Mouse (Mus musculus) layer of hippocampus, postnatal 14 days (tissue): ENCODE measurements around the gene Hist1h3a. TPM values are rescaled to one million over a fixed set of nuclear protein-coding genes. Genes with fewer than 3 reads are reported as not detected.
A peak's percentile ranks its signal among the peaks of the same experiment; 100 is the strongest.
"Not testable (repeated sequence)": the region's sequence is repeated elsewhere in the genome, so short reads cannot be mapped to it uniquely, and the experiment has no call there.

Source experiments
- DNase-seq, 2 experiments: peaks; one replicate each; pipeline ENCODE4 v3.0.0; 2021 to 2022; ENCODE audit warnings: low spot score in 2 of 2, mixed read lengths in 1 of 2
- total RNA-seq, 2 experiments: library from RNA; stranded (reverse); gene quantifications; 2 replicates each; pipeline ENCODE4 v1.2.3; 2021

The Hist1h3a gene
- total RNA-seq, 2 experiments from 2014 or later = 29.8 to 47.4 TPM

- no peak for DNase-seq
These were observed 18.2 kb downstream of the Hist1h3a start for GRCm38 (mm10) chr13:23743963-23744362.

DNA sequence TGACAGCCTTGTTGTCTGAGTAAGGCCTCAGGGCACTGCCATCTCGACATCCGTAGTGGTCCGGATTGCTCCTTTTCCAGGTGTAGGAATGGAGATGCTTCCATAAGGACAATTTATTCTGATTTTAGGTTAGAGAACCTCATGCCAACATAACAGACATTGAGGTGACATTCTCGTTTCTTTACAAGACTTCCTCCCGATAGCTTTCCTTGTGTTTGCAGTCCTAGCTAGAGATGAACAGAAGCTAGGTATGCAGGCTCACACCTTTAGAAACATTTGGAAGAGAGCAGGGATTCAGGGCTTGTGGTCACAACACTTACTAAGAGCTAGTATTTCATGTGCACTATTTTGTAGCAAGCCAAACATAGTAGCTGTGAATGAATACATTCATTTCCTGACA lies 19.0 kb downstream of the Hist1h3a start:
- DNase-seq = no peak

- DNase-seq = no peak
These were observed 20.2 kb downstream of the Hist1h3a start for GRCm38 (mm10) chr13:23742007-23742406.

- DNase-seq = no peak
These were observed 21.3 kb downstream of the Hist1h3a start for GRCm38 (mm10) chr13:23740910-23741309.

- DNase-seq = no peak
These were observed 21.8 kb downstream of the Hist1h3a start for GRCm38 (mm10) chr13:23740256-23740840.

DNA sequence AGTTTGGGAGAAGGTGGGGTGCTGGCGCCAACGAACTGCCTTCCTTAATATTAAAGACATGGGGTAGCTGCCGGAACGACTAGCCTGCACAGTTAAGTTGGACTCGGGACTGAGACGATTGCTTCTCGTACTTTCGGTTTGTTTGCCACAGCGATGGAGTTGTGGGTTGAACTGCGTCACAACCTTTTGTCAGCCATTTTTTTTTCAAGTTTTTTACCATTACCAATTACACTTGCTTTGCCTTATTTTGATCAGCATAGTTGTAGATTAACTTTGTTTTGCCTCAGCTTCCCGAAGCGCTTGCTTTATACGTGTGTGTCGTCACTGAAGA lies 22.3 kb downstream of the Hist1h3a start:
- DNase-seq = no peak

DNA sequence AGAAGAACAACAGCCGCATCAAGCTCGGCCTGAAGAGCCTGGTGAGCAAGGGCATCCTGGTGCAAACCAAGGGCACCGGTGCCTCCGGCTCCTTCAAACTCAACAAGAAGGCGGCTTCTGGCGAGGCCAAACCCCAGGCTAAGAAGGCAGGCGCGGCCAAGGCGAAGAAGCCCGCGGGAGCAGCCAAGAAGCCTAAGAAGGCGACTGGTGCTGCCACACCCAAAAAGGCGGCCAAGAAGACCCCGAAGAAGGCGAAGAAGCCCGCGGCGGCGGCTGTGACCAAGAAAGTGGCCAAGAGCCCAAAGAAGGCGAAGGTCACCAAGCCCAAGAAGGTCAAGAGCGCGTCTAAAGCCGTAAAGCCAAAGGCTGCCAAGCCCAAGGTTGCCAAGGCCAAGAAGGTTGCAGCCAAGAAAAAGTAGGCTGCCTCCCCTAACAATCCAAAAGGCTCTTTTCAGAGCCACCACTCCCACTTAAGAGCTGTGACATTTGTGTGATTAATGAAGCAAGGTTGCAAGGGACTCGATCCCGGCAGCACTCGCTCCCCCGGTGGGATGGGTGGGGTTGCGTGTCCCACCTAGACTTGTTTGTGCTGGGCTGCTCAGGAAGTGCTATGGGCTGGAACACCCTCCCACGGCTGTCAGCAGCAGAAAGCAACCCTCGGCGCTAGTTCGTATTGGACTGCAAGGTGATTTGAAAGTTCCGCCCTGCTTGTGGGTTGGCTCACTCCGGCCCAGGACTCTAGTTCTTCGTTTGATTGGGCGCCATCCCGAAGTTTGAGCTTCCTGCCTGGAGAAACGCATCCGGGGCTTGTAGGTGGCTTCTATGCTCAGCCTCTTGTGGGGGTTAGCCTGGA lies 22.9 kb downstream of the Hist1h3a start:
- peak; percentile 90 to 97 for DNase-seq

- peak; percentile 88 for DNase-seq
These were observed 23.5 kb downstream of the Hist1h3a start, which contains the start of gene Hist1h1c for GRCm38 (mm10) chr13:23738677-23739068. TSS of gene Hist1h1c (plus strand) at chr13:23738808.

DNA sequence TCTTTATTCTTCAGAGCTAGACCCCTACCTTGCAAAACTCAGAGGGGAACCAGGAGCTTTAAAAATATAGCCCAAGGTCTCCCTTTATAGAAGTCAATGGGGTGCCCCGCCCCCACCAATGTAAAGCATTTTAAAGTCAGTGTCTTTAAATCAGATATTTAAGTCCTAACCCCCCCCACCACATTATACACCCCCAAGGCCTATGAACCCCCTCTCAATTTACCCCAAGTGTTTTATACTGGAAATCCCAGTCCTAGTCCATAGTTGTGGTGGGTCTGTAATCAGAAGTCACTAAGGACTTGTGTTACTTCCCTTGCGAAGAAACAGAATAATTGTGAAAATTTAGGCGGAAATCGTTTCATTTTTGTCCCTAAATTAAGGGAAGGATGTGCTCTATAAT lies 24.1 kb downstream of the Hist1h3a start:
- no peak for DNase-seq

DNA sequence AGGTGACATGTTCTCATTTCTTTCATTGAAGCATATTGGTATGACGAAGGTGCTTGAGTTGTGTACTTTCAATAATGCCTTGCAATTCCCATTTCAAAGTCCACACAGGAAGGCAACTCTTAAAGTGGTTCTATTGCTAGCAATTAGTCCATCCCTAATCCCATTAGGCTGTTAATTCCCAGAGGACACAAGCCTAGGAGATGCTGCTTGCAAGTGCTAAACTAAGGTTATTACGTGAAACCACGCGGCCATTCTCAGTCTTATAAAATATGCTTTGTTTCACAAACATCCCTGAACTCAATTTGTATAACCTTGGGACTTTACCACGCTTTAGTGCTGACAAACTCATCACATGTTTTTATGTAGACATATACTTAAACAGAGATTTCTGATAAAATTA lies 25.1 kb downstream of the Hist1h3a start:
- DNase-seq = no peak

GRCm38 (mm10) chr13:23732156-23732804 lies 29.9 kb downstream of the Hist1h3a start:
- DNase-seq = no peak

- no peak for DNase-seq
These were observed 31.7 kb downstream of the Hist1h3a start for GRCm38 (mm10) chr13:23730479-23730878.

GRCm38 (mm10) chr13:23729706-23730105 lies 32.5 kb downstream of the Hist1h3a start:
- DNase-seq = no peak

DNA sequence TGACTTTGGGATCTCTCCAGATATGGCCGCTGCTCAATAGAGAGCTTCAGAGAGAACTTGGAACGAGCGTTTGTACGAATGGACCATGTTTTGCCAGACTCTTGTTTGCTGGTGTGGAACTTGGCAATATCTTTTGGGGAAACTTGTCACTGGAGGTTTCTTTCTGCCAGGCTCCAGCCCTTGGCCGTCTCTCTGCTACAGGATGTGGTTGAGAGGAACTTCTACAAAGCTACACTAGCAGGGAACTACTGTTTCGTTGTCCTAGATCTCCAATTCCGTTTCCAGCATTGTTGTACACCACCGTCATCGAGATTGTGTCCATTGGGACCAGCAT lies 33.0 kb downstream of the Hist1h3a start:
- DNase-seq = no peak

DNA sequence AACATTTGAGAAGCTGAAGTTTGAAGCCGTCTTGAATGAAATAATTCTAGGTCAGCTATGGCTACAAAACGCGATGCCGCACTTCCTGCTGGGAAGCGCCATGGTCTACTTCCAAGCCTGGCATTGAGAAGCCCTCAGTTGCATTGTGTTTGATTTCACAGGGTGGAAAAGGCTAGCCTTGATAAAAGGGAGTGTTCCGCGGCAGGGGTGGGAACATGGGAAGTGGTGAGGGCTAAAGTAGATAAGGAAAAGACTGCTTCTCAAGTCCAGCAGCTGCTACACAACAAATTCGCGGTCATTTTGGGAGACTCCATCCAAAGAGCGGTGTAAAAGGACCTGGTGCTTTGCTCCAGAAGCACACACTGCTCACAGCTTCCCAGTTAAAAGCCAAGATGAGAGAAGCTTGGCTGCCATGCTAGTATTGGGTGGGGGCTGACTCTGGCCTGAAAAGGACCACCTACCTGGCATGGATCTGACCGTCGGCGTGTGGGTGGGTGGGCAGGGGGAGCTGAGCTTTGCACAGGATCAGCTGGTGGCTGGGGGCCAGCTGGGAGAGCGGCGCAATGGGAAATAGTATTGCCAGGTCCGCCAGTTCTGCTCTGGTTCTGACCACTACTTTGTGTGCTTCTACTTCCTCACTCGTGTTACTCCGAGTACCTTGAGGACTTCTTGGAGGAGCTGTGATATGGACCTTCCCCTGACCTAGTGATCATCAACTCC lies 33.6 kb downstream of the Hist1h3a start:
- DNase-seq = no peak

GRCm38 (mm10) chr13:23725213-23725612 lies 37.0 kb downstream of the Hist1h3a start:
- no peak for DNase-seq

- DNase-seq = no peak
These were observed 37.9 kb downstream of the Hist1h3a start for GRCm38 (mm10) chr13:23724239-23724638.

GRCm38 (mm10) chr13:23717593-23718245 lies 44.5 kb downstream of the Hist1h3a start:
- DNase-seq = not testable (repeated sequence)

DNA sequence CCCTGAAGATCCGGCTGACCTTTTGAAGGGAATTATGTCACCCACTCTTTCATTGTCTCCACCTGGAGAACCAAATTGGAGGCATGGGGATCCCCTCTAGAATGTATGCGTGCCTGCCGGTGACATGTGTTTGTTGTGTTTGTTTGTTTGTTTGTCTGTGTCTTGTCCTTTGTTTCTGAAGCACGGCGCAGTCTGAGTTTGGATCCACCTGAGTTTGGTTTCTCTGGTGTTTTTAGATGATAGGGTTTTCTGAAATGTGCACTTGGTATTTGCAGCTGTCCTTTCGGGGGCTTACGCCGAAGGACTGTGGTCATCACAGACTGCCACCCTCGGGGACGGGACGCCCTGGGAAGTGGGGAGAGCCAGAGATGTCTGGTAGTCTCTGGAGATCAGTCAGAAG lies 45.0 kb downstream of the Hist1h3a start:
- no peak for DNase-seq

DNA sequence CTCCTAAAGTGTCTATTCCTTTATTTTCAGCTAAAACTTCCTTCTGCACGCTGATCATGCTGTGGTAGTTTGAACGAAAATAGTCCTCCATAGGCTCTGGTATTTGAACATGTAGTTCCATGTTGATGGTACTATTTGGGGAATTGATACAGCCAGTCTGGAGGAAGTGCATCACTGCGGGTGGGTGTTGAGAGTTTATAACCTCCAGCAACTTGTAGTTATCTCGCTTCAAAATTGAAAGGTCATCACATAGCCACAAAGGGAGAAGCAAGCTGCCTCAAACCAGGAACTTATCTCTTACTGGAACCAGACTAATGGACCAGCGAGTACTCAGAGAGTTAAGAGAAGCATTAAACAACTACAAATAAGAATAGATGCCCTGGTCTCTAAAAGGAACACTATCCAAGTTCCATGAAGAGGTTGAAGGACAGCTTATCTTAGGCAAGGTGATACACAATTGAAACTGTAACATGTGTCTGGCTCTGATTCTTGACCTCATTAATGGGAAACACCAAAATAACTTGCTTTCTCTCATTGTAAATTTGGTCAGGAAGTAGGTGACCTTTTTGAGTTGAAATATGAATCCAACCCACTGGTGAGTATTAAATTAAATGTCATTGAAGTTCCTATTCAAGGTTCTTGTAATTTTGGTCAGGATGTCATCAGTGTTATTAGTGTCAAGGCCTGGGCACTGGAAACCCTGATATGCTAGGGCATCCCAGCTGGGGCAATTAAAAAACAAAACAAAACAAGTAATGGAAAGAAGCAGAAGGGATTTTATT lies 45.7 kb downstream of the Hist1h3a start:
- no peak for DNase-seq
